ENCODE assay signal across 16 mouse cellular contexts in the genomic region with DNA sequence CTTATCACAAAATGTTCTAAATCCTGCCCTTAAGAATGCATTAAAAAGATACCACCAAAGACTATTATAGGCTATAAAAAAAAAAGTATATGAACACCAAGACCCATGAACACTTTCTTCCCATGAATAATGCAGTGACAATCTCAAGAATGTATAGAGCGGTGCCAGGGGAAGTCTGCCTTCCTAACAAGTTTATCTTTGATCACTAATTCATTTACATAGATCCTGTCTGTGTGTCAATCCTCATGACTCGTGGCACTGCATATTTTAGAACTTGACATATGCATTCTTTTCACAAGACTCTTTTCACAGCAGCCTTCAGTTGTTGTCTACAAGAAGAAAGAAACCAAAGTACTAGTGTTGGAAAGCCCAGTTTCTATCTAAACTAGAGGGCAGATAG.
"Had no signal": no experiment of that assay in that cellular context is flagged by ENCODE, and none has a peak within 500 bp of the region (broad histone marks: within the 10 kb centered on the region; RNA-seq: fewer than 3 reads in every experiment).

No protein-coding gene starts in this region.

- H3K36me3 ChIP-seq: kidney, embryonic 15.5 days; liver, embryonic 13.5 days; stomach, embryonic 15.5 days had no signal

- H3K9ac ChIP-seq: kidney, embryonic 15.5 days; liver, embryonic 13.5 days; stomach, embryonic 15.5 days had no signal

- H3K27ac ChIP-seq: kidney, embryonic 15.5 days; liver, embryonic 13.5 days; stomach, embryonic 15.5 days had no signal

- H3K27me3 ChIP-seq: kidney, embryonic 15.5 days; liver, embryonic 13.5 days; stomach, embryonic 15.5 days had no signal

- H3K4me2 ChIP-seq: kidney, embryonic 15.5 days; liver, embryonic 13.5 days; midbrain, embryonic 11.5 days; stomach, embryonic 15.5 days had no signal

- H3K4me1 ChIP-seq: kidney, embryonic 15.5 days; liver, embryonic 13.5 days; stomach, embryonic 15.5 days had no signal

- DNase-seq: kidney, postnatal 10 days; kidney, postnatal 36 days; layer of hippocampus, adult 9-11 months; liver, embryonic 13.5 days; lung, adult 2 months; lung, postnatal 14 days; lung, postnatal 4 days; midbrain, embryonic 14.5 days; right cerebral cortex, postnatal 14 days; right cerebral cortex, postnatal 4 days; spleen, adult 18-20 months; thymus, adult 18-20 months; thymus, postnatal 36 days had no signal

- H3K9me3 ChIP-seq: kidney, embryonic 15.5 days; liver, embryonic 13.5 days; stomach, embryonic 15.5 days had no signal

- H3K4me3 ChIP-seq: kidney, embryonic 15.5 days; liver, embryonic 13.5 days; stomach, embryonic 15.5 days had no signal
